Mouse (Mus musculus) midbrain, embryonic 15.5 days (tissue): ENCODE measurements around the gene D6Ertd527e. TPM values are rescaled to one million over a fixed set of nuclear protein-coding genes. Genes with fewer than 3 reads are reported as not detected.

Experiments
- ATAC-seq: fragments of 200-750 bp; cut with Nextera tagmentation; replicated peaks from 2 replicates; pipeline ENCODE4 v1.8.0; 2017; ENCODE audit warnings: moderate TSS enrichment
- H3K27ac ChIP-seq: fragments of 300-500 bp; sonication (generic); 2 replicates; pipeline ENCODE4 v1.5.1; 2015; ENCODE audit warnings: mild to moderate bottlenecking, inconsistent platforms
- H3K27me3 ChIP-seq: fragments of 300-500 bp; sonication (generic); replicated peaks from 2 replicates; pipeline ENCODE4 v1.6.1; 2015; ENCODE audit warnings: inconsistent platforms
- H3K36me3 ChIP-seq: fragments of 300-500 bp; sonication (generic); replicated peaks from 2 replicates; pipeline ENCODE4 v1.6.1; 2015; ENCODE audit warnings: inconsistent platforms
- H3K4me1 ChIP-seq: fragments of 300-500 bp; sonication (generic); 2 replicates; pipeline ENCODE4 v1.6.1; 2015; ENCODE audit warnings: inconsistent platforms
- H3K4me2 ChIP-seq: fragments of 300-500 bp; sonication (generic); 2 replicates; pipeline ENCODE4 v1.6.1; 2015; ENCODE audit warnings: inconsistent platforms, mild to moderate bottlenecking, moderate library complexity
- H3K4me3 ChIP-seq: fragments of 300-500 bp; sonication (generic); 2 replicates; pipeline ENCODE4 v1.5.1; 2015; ENCODE audit warnings: mild to moderate bottlenecking, inconsistent platforms
- H3K9ac ChIP-seq: fragments of 300-500 bp; sonication (generic); 2 replicates; pipeline ENCODE4 v1.6.1; 2015; ENCODE audit warnings: mild to moderate bottlenecking, inconsistent platforms
- H3K9me3 ChIP-seq: fragments of 300-500 bp; sonication (generic); 2 replicates; pipeline ENCODE4 v1.6.1; 2016; ENCODE audit warnings: inconsistent platforms
- WGBS: fragments of 180-500 bp; shearing (Covaris S2); methylation state at CpG from one replicate; pipeline ENCODE4 v1.1.7; 2015; ENCODE audit warnings: mixed read lengths; 5-methylcytosine and 5-hydroxymethylcytosine counted together
- polyA plus RNA-seq: library from polyadenylated mRNA; unstranded; fragments of >200 nt; fragmentation: Nextera tagmentation; extraction: Ambion mirVana; gene quantifications from 2 replicates; pipeline ENCODE4 v1.2.1, GENCODE M21; 2015

The D6Ertd527e gene
- polyA plus RNA-seq, 1 experiment from 2014 or later = not detected

- ATAC-seq = no peak
- no peak overlapping the region for H3K27ac ChIP-seq
- H3K4me3 ChIP-seq = no peak overlapping the region
- no peaks in the 10 kb centered on the region for H3K27me3 ChIP-seq
- no peak overlapping the region for H3K4me2 ChIP-seq
- 93% methylated on average over 5 of the region's 5 CpGs for WGBS
- H3K9ac ChIP-seq = no peak overlapping the region
- H3K9me3 ChIP-seq = no peaks in the 10 kb centered on the region
- peaks cover 1% of the 10 kb centered on the region; the same call in 1 of the 2 replicates for H3K4me1 ChIP-seq
- H3K36me3 ChIP-seq = no peaks in the 10 kb centered on the region
Measured at GRCm38 (mm10) chr6:87160196-87160595, 55.6 kb downstream of the D6Ertd527e start.

GRCm38 (mm10) chr6:87161391-87162263 is 57.1 kb downstream of the D6Ertd527e start:
- H3K36me3 ChIP-seq = no peaks in the 10 kb centered on the region
- no peak for ATAC-seq
- H3K4me3 ChIP-seq = no peak overlapping the region
- no peaks in the 10 kb centered on the region for H3K27me3 ChIP-seq
- no peaks in the 10 kb centered on the region for H3K9me3 ChIP-seq
- no peak overlapping the region for H3K4me2 ChIP-seq
- peaks cover 13% of the 10 kb centered on the region for H3K4me1 ChIP-seq
- no peak overlapping the region for H3K27ac ChIP-seq
- WGBS = 79% methylated on average over 12 of the region's 12 CpGs
- no peak overlapping the region for H3K9ac ChIP-seq

Other genes with a start within 250 kb of the D6Ertd527e start
- gene Nfu1, start 95.5 kb upstream of the D6Ertd527e start, polyA plus RNA-seq = 127 and 129 TPM in 2 replicates
- 25.0 and 27.7 TPM in 2 replicates for gene Gfpt1, start 61.9 kb upstream of the D6Ertd527e start, polyA plus RNA-seq
- 3.4 and 3.9 TPM in 2 replicates for gene Antxr1, start 231.1 kb downstream of the D6Ertd527e start, polyA plus RNA-seq
- not detected in 2 replicates for gene Gkn1, start 246.2 kb downstream of the D6Ertd527e start, polyA plus RNA-seq